Mouse (Mus musculus): ENCODE data around the gene Phf23.

GRCm38 (mm10) chr11:70027397-70027796 is 31.8 kb downstream of the Phf23 start:
- no peak for TF ChIP-seq CTCF (conservative IDR thresholded peaks at IDR 0.05; ENCODE audit: low read length)
- TF ChIP-seq POU5F1 (IDR thresholded peaks at IDR 0.05; ENCODE audit: borderline replicate concordance, low read length) = no peak

All from E14TG2a.4 (cell line).